Mouse (Mus musculus) forebrain, embryonic 16.5 days (tissue): ENCODE data around the gene Uggt1. TPM values are rescaled to one million over a fixed set of nuclear protein-coding genes. Genes with fewer than 3 reads are reported as not detected.

Source experiments
- ATAC-seq: fragments of 200-750 bp; cut with Nextera tagmentation; 2 replicates; pipeline ENCODE4 v1.8.0; 2017; ENCODE audit warnings: mild to moderate bottlenecking, moderate library complexity
- H3K27ac ChIP-seq: fragments of 300-500 bp; sonication (generic); 2 replicates; pipeline ENCODE4 v1.5.1; 2014; ENCODE audit warnings: low read length, control low read depth
- H3K27me3 ChIP-seq: fragments of 300-500 bp; sonication (generic); replicated peaks from 2 replicates; pipeline ENCODE4 v1.6.1; 2014; ENCODE audit warnings: low read length; ENCODE audit not compliant: control insufficient read depth, insufficient read depth
- H3K36me3 ChIP-seq: fragments of 300-500 bp; sonication (generic); 2 replicates; pipeline ENCODE4 v1.6.1; 2014; ENCODE audit not compliant: control insufficient read depth, insufficient read depth
- H3K4me1 ChIP-seq: fragments of 300-500 bp; sonication (generic); replicated peaks from 2 replicates; pipeline ENCODE4 v1.6.1; 2014; ENCODE audit warnings: low read length; ENCODE audit not compliant: control insufficient read depth, insufficient read depth
- H3K4me2 ChIP-seq: fragments of 300-500 bp; sonication (generic); 2 replicates; pipeline ENCODE4 v1.6.1; 2014; ENCODE audit warnings: mild to moderate bottlenecking, low read length, control low read depth
- H3K4me3 ChIP-seq: fragments of 300-500 bp; sonication (generic); replicated peaks from 2 replicates; pipeline ENCODE4 v1.5.1; 2014; ENCODE audit warnings: mild to moderate bottlenecking, low read length, control low read depth
- H3K9ac ChIP-seq: fragments of 300-500 bp; sonication (generic); replicated peaks from 2 replicates; pipeline ENCODE4 v1.6.1; 2014; ENCODE audit warnings: low read depth, low read length, control low read depth
- H3K9me3 ChIP-seq: fragments of 300-500 bp; sonication (generic); 2 replicates; pipeline ENCODE4 v1.6.1; 2016; ENCODE audit warnings: low read length; ENCODE audit not compliant: control insufficient read depth
- WGBS: fragments of 180-500 bp; shearing (Covaris S2); extraction: QIAGEN DNeasy Blood & Tissue Kit; methylation state at CpG from one replicate; pipeline ENCODE4 v1.1.7; 2014; 5-methylcytosine and 5-hydroxymethylcytosine counted together
- polyA plus RNA-seq: library from polyadenylated mRNA; unstranded; fragments of >200 nt; fragmentation: Nextera tagmentation; extraction: Ambion mirVana; gene quantifications from 2 replicates; pipeline ENCODE4 v1.2.1, GENCODE M21; 2015

The Uggt1 gene
- polyA plus RNA-seq, 1 experiment from 2014 or later: 50.8 TPM

DNA sequence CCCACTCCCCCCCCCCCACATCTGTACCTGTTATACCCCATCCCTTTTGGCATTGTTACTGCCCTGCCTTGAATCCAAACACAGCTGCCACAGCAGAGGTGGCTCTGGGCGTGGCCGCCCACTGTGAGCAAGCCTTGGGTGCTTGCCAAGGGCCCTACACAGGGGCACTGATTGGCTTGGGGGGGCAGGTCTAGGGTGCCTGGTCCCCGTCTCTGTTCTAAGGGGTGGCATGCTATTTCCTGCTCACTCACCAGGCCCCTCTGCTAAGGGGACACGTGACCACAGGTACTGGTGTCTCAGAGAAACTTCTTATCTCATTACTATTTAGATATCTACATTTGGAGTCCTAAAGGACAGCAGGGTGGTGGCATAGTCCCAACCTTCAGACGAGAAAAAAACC lies 28.0 kb upstream of the Uggt1 start:
- Histone ChIP-seq H3K4me3 (no peak overlapping the region), H3K4me2 (no peak overlapping the region), H3K4me1 (peaks cover 3% of the 10 kb centered on the region; the same call in 1 of the 2 replicates), H3K9me3 (no peaks in the 10 kb centered on the region), H3K36me3 (no peaks in the 10 kb centered on the region), H3K27me3 (peaks cover 6% of the 10 kb centered on the region; the same call in 1 of the 2 replicates), H3K9ac (no peak overlapping the region), H3K27ac (no peak overlapping the region)
- 61% methylated on average over 5 of the region's 5 CpGs for WGBS
- no peak for ATAC-seq

DNA sequence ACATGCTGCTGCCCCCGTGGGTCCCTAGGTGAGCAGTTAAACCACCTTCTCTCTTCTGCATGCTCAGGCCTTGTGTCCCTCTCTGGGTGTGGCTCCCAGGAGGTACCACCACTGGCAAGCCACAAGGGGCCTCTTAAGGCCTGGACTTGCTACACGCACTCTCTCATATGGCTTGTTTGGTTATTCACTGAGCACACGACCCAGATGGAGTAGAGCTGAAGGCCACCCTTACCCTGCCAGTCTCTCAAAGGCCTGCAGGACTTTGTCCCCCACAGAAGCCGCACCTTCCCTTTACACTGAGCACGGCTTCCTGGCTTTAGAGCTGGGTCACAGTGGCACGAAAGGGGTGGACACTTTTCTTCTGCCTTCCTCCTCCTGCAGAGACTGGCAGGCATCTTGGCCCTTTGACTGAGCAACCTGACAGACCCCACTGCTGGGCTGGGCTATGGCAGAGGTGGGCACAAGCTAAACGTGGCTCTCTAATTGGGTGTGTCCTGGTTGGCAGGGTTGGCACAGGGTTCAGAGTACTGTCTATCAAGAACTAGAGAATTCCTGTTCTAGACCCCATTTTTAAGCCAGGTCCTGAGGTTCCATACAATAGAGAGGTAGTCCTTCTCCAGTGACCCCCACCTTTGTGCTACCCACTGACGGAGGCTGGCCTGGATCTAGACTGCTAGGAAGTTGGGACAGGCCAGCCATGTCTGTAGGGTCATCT lies 27.2 kb upstream of the Uggt1 start:
- ATAC-seq: no peak
- H3K27ac ChIP-seq: no peak overlapping the region
- no peaks in the 10 kb centered on the region for H3K36me3 ChIP-seq
- peaks cover 6% of the 10 kb centered on the region; the same call in 1 of the 2 replicates for H3K27me3 ChIP-seq
- no peak overlapping the region for H3K4me3 ChIP-seq
- no peak overlapping the region for H3K9ac ChIP-seq
- WGBS: 79% methylated on average over 8 of the region's 8 CpGs
- H3K9me3 ChIP-seq: no peaks in the 10 kb centered on the region
- H3K4me2 ChIP-seq: no peak overlapping the region
- peaks cover 3% of the 10 kb centered on the region; the same call in 1 of the 2 replicates for H3K4me1 ChIP-seq

DNA sequence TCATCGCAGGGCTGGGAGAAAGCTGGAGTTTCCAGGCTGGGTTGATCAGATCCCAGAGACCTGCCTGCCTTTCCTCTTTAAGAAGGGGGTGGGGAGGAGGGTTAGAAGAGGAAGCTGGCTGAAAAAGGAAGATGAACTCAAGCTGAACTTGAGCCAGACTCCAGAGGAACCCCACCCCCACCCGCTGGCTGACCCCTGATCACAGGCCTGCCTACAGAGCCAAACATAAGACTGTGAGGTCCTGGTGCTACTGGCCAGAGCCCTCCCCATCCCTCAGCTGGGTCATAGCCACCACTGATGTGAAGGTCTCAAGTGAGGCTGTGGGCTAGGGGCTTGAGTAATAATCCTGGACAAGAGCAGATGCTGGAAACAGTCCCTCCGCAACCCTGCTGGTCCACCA lies 26.1 kb upstream of the Uggt1 start:
- WGBS: 53% methylated on average over 3 of the region's 3 CpGs
- H3K27me3 ChIP-seq: peaks cover 6% of the 10 kb centered on the region; the same call in 1 of the 2 replicates
- ATAC-seq: no peak

DNA sequence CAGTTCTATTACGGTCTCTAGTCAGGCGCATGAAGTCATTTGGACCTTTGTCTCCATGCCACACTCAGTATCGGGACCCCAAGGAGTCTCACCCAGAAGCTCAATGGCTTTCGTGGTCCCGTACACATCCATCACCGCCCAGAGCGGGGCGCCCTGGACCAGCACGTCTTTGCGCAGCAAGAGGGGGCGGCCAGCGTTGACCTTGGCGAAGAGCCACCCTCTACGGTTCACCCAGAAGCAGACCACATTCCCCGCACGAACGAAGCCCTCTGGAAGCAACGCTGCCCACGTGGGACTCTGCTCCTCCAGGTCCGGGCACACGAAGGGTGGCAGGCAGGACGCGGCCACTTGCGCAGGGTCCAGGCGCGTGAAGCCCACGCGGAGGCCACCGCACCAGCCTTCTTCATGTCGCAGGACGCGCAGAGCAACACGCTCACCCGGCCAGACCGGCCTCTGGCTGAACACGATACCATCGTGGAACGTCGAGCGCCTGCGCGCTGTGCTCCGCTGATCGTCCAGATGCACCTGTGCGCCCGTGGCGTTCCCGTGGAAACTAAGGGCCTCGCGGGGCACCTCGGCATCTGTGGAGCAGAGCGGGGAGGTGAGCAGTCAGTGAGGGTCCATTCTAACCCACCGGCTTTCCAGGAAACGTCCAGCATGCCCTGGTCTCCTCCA lies 24.7 kb upstream of the Uggt1 start:
- Histone ChIP-seq H3K27me3 (peaks cover 6% of the 10 kb centered on the region; the same call in 1 of the 2 replicates), H3K27ac (no peak overlapping the region), H3K9ac (peak overlapping the region; percentile 25; the same call in 1 of the 2 replicates), H3K4me3 (peak overlapping the region; percentile 18; the same call in 1 of the 2 replicates), H3K9me3 (no peaks in the 10 kb centered on the region), H3K36me3 (no peaks in the 10 kb centered on the region), H3K4me1 (peaks cover 3% of the 10 kb centered on the region; the same call in 1 of the 2 replicates), H3K4me2 (peak overlapping the region; percentile 36)
- ATAC-seq: no peak
- 53% methylated on average over 54 of the region's 54 CpGs for WGBS

More for the DNA sequence above, 26.1 kb upstream of the Uggt1 start:
- H3K36me3 ChIP-seq: no peaks in the 10 kb centered on the region
- no peaks in the 10 kb centered on the region for H3K9me3 ChIP-seq
- H3K4me1 ChIP-seq: peaks cover 3% of the 10 kb centered on the region; the same call in 1 of the 2 replicates
- no peak overlapping the region for H3K9ac ChIP-seq
- no peak overlapping the region for H3K4me3 ChIP-seq
- no peak overlapping the region for H3K27ac ChIP-seq
- H3K4me2 ChIP-seq: no peak overlapping the region

DNA sequence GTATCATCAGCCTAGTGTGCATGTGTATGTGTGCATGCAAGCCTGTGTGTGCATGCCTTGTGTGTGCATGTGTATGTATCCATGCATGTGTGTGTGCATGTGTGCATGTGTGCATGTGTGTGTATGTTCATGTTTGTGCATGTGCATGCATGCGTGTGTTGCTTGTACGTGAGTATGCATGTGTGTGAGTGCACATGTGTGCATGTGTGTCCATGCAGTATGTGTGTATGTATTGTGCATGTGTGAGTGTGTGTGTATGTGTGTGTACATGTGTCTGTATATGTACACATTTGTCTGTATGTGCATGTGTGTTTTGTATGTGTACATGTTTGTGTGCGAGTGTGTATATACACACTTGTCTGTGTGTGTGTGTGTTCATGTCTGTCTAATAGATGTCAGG lies 23.1 kb upstream of the Uggt1 start:
- no peak overlapping the region for H3K27ac ChIP-seq
- H3K9ac ChIP-seq: no peak overlapping the region
- over 99% methylated on average over 3 of the region's 3 CpGs for WGBS
- H3K4me1 ChIP-seq: peaks cover 3% of the 10 kb centered on the region; the same call in 1 of the 2 replicates
- no peak overlapping the region for H3K4me3 ChIP-seq
- no peak overlapping the region for H3K4me2 ChIP-seq
- H3K36me3 ChIP-seq: no peaks in the 10 kb centered on the region
- H3K9me3 ChIP-seq: no peaks in the 10 kb centered on the region
- H3K27me3 ChIP-seq: peaks cover 6% of the 10 kb centered on the region; the same call in 1 of the 2 replicates
- ATAC-seq: no peak

DNA sequence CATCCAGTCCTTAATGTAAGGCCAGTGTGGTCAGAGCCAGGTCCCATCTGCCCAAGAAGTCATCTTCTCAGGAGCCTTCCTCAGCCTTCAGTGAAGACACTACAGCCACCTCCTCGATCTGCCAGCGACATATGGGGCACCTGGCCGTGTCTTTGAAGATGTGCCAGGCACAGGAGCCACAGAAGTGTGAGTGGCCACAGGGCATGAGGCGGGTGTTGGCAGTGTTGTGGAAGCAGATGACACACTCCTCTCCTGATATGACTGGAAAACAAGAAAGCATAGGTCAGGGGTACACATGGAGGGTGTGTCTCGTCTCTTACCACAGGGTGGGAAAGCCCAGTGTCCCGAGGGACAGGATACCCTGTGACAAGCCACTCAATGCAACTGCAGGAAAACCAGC lies 21.8 kb upstream of the Uggt1 start:
- Histone ChIP-seq H3K9ac (no peak overlapping the region), H3K4me1 (peaks cover 3% of the 10 kb centered on the region; the same call in 1 of the 2 replicates), H3K27me3 (peaks cover 6% of the 10 kb centered on the region; the same call in 1 of the 2 replicates), H3K9me3 (no peaks in the 10 kb centered on the region), H3K4me2 (no peak overlapping the region), H3K4me3 (no peak overlapping the region), H3K36me3 (no peaks in the 10 kb centered on the region), H3K27ac (no peak overlapping the region)
- ATAC-seq: no peak
- WGBS: 90% methylated on average over 6 of the region's 6 CpGs

- Histone ChIP-seq H3K27ac (no peak overlapping the region), H3K27me3 (no peaks in the 10 kb centered on the region; the same call in 1 of the 2 replicates), H3K9ac (no peak overlapping the region), H3K4me3 (no peak overlapping the region), H3K4me1 (no peaks in the 10 kb centered on the region), H3K4me2 (no peak overlapping the region), H3K36me3 (no peaks in the 10 kb centered on the region), H3K9me3 (no peaks in the 10 kb centered on the region)
- WGBS: 57% methylated on average over 13 of the region's 13 CpGs
- no peak for ATAC-seq
Observed at GRCm38 (mm10) chr1:36263833-36264488, 19.4 kb upstream of the Uggt1 start.

DNA sequence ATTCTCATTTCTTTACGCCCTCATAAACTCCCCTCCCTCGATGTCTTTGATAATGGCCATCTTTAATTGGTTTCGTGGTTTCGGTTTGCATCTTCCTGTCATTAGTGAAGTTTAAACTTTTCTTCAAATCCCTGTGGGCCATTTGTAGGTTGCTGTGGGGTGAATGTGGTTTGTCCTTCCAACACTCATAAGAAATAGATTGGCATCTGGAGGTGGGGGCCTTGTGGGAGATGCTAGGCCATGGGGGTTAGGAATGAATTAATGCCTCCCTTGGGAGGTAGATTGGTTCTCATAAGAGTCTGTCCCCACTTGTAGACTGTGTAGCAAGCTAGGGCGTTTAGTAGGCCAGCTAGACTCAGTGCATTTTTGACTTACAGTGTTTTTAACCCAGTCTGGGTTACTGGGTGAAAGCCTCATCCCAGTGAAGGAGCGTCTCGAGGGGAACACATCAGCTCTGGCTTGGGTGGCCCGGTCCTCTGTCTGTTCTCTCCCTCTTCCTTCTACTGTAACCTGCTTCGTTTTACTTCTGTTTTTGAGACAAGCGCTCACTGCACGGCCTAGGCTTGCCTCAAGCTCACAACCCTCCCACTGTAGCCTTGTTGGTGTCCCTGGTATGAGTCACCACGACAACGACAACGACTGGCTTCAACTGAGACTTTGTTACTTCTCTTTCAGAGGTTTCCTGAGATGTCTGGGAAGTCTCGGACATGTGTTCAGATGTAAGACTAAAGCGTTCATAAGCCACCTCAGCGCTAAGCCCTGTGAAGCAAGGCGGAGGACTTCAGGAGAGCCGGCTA lies 17.4 kb upstream of the Uggt1 start:
- no peak overlapping the region for H3K4me3 ChIP-seq
- H3K27me3 ChIP-seq: no peaks in the 10 kb centered on the region
- no peaks in the 10 kb centered on the region for H3K36me3 ChIP-seq
- no peak overlapping the region for H3K27ac ChIP-seq
- WGBS: 84% methylated on average over 19 of the region's 19 CpGs
- no peak overlapping the region for H3K4me2 ChIP-seq
- no peak for ATAC-seq
- no peak overlapping the region for H3K9ac ChIP-seq
- no peaks in the 10 kb centered on the region for H3K9me3 ChIP-seq
- no peaks in the 10 kb centered on the region for H3K4me1 ChIP-seq
